Mouse (Mus musculus): ENCODE data around the gene Fastk. TPM values are rescaled to one million over a fixed set of nuclear protein-coding genes. Genes with fewer than 3 reads are reported as not detected.

The Fastk gene
- polyA plus RNA-seq, 1 experiment from 2014 or later: 164 TPM

Other genes with a start within 250 kb of the Fastk start
- 24.4 and 26.2 TPM in 2 replicates for gene Kcnh2, start 93.7 kb downstream of the Fastk start, polyA plus RNA-seq (2015; fragmentation: Nextera tagmentation; extraction: Ambion mirVana)
- 34.0 and 35.0 TPM in 2 replicates for gene Nos3, start 80.5 kb downstream of the Fastk start, polyA plus RNA-seq (2015; fragmentation: Nextera tagmentation; extraction: Ambion mirVana)
- gene Atg9b, start 53.1 kb downstream of the Fastk start, polyA plus RNA-seq (2015; fragmentation: Nextera tagmentation; extraction: Ambion mirVana): 0.87 and 1.4 TPM in 2 replicates
- 62.0 and 63.4 TPM in 2 replicates for gene Abcb8, start 51.6 kb downstream of the Fastk start, polyA plus RNA-seq (2015; fragmentation: Nextera tagmentation; extraction: Ambion mirVana)
- 0.25 TPM in 1 of 2 replicates, not detected in the other for gene Asic3, start 31.9 kb downstream of the Fastk start, polyA plus RNA-seq (2015; fragmentation: Nextera tagmentation; extraction: Ambion mirVana)
- 25.8 and 28.7 TPM in 2 replicates for gene Cdk5, start 21.8 kb downstream of the Fastk start, polyA plus RNA-seq (2015; fragmentation: Nextera tagmentation; extraction: Ambion mirVana)
- gene Slc4a2, start 21.4 kb downstream of the Fastk start, polyA plus RNA-seq (2015; fragmentation: Nextera tagmentation; extraction: Ambion mirVana): 26.9 and 29.3 TPM in 2 replicates
- gene Tmub1, start 2.6 kb upstream of the Fastk start, polyA plus RNA-seq (2015; fragmentation: Nextera tagmentation; extraction: Ambion mirVana): 16.2 and 19.9 TPM in 2 replicates
- gene Agap3, start 6.9 kb upstream of the Fastk start, polyA plus RNA-seq (2015; fragmentation: Nextera tagmentation; extraction: Ambion mirVana): 14.4 and 16.5 TPM in 2 replicates
- gene Gbx1, start 81.9 kb upstream of the Fastk start, polyA plus RNA-seq (2015; fragmentation: Nextera tagmentation; extraction: Ambion mirVana): 0.05 TPM in 1 of 2 replicates, not detected in the other
- 4.1 TPM in 2 replicates for gene Asb10, start 95.7 kb upstream of the Fastk start, polyA plus RNA-seq (2015; fragmentation: Nextera tagmentation; extraction: Ambion mirVana)
- 0.08 and 0.11 TPM in 2 replicates for gene 4931409K22Rik, start 111.5 kb upstream of the Fastk start, polyA plus RNA-seq (2015; fragmentation: Nextera tagmentation; extraction: Ambion mirVana)
- 66.7 and 70.7 TPM in 2 replicates for gene Abcf2, start 132.2 kb upstream of the Fastk start, polyA plus RNA-seq (2015; fragmentation: Nextera tagmentation; extraction: Ambion mirVana)
- gene Chpf2, start 141.5 kb upstream of the Fastk start, polyA plus RNA-seq (2015; fragmentation: Nextera tagmentation; extraction: Ambion mirVana): 16.1 and 16.6 TPM in 2 replicates
- gene Smarcd3, start 179.1 kb upstream of the Fastk start, polyA plus RNA-seq (2015; fragmentation: Nextera tagmentation; extraction: Ambion mirVana): 54.5 and 58.5 TPM in 2 replicates
- 24.7 and 25.2 TPM in 2 replicates for gene Nub1, start 240.2 kb upstream of the Fastk start, polyA plus RNA-seq (2015; fragmentation: Nextera tagmentation; extraction: Ambion mirVana)

All from heart, embryonic 13.5 days (tissue).